Mouse (Mus musculus) Patski (cell line): ENCODE results near the gene Myo1a. TPM values are rescaled to one million over a fixed set of nuclear protein-coding genes. Genes with fewer than 3 reads are reported as not detected.

ENCODE experiments used
- ATAC-seq: fragments of 100-300 bp; one replicate; pipeline ENCODE4 v1.8.0; 2021
- CTCF ChIA-PET: fragments of 350-600 bp; sonication (Branson Sonifier 250); formaldehyde crosslinking; loops from one replicate; lab custom pipeline; 2022; ENCODE audit warnings: inconsistent platforms; lab: Charles Lee
- POLR2A ChIA-PET: fragments of 350-600 bp; sonication (Branson Sonifier 250); formaldehyde crosslinking; loops from one replicate; lab custom pipeline; 2022; ENCODE audit warnings: antibody characterized with exemption, inconsistent platforms; lab: Charles Lee
- DNase-seq: peaks from one replicate; pipeline ENCODE4 v3.0.0-alpha.2; 2011; ENCODE audit warnings: low read depth, low spot score
- H3K27me3 ChIP-seq: fragments of 371-371 bp; one replicate; pipeline ENCODE4 v1.5.1; 2021
- CTCF ChIP-seq: fragments of 100-300 bp; IDR thresholded peaks from one replicate; pipeline ENCODE4 v1.5.1; 2021
- in situ Hi-C: fragments of 300-500 bp; cut with MboI; formaldehyde crosslinking; loops from 3 replicates; pipeline ENCODE4 v1.11.1; 2018; ENCODE audit warnings: low pct_unique_long_range_greater_than_20kb, mixed read lengths
- polyA plus RNA-seq: library from polyadenylated mRNA; unstranded; gene quantifications from one replicate; pipeline ENCODE4 v1.2.3, GENCODE M21; 2021

Myo1a gene
- polyA plus RNA-seq, 1 experiment from 2014 or later, result 0.17 TPM

- DNase-seq, result no peak
- no peak for ATAC-seq
- POLR2A ChIA-PET, result interaction anchor here (1.2 to 1.7 kb wide), 3 partner anchors 9 to 30 kb away, joined by 3 to 6 read pairs (median 4); partner anchors contain the start of gene Stat6
- H3K27me3 ChIP-seq, result no peaks in the 10 kb centered on the region
- CTCF ChIA-PET, result interaction anchor here (1.1 to 2.9 kb wide), 5 partner anchors 9 to 36 kb away, joined by 3 to 18 read pairs (median 6); partner anchors contain the start of gene Stat6
- in situ Hi-C loops, result loop anchor here (25.0 kb wide), 3 partner anchors 384 to 1241 kb away; partner anchors contain the start of genes Bloc1s1, Cd63, Cdk4 and March9
- TF ChIP-seq CTCF, result no peak
These were observed 33.7 kb upstream of the Myo1a start for GRCm38 (mm10) chr10:127671276-127671675.

- in situ Hi-C loops, result loop anchor here (25.0 kb wide), 3 partner anchors 387 to 1238 kb away; partner anchors contain the start of genes Bloc1s1, Cd63, Cdk4 and March9
- ChIA-PET CTCF (interaction anchor here (0.8 to 1.9 kb wide), 4 partner anchors 12 to 42 kb away, joined by 3 to 13 read pairs (median 5); partner anchors contain the start of gene Stat6), POLR2A (no interaction called here)
- no peaks in the 10 kb centered on the region for H3K27me3 ChIP-seq
- TF ChIP-seq CTCF, result no peak
- ATAC-seq, result no peak
- DNase-seq, result no peak
These were observed 30.8 kb upstream of the Myo1a start for GRCm38 (mm10) chr10:127674046-127674655.

- ATAC-seq, result peak; percentile 63
- TF ChIP-seq CTCF, result no peak
These were observed 30.0 kb upstream of the Myo1a start for GRCm38 (mm10) chr10:127674794-127675522.

GRCm38 (mm10) chr10:127675859-127676398, 29.0 kb upstream of the Myo1a start:
- in situ Hi-C loops, result loop anchor here (25.0 kb wide), 1 partner anchor 511 kb away; the partner anchor contains the start of genes Gls2 and Rbms2
- ATAC-seq (no peak), DNase-seq (no peak)
- TF ChIP-seq CTCF, result no peak
- ChIA-PET CTCF (interaction anchor here (1.1 to 1.7 kb wide), 2 partner anchors 15 to 33 kb away, joined by 3 to 5 read pairs; partner anchors contain the start of gene Stat6), POLR2A (interaction anchor here (1.0 to 1.6 kb wide), 3 partner anchors 8 to 43 kb away, joined by 4 to 7 read pairs (median 6); partner anchors contain the start of gene Stat6)
- H3K27me3 ChIP-seq, result no peaks in the 10 kb centered on the region

More at GRCm38 (mm10) chr10:127674794-127675522, 30.0 kb upstream of the Myo1a start:
- DNase-seq, result peak; percentile 64
- ChIA-PET POLR2A (no interaction called here), CTCF (interaction anchor here (0.9 to 1.9 kb wide), 6 partner anchors 13 to 281 kb away, joined by 3 to 13 read pairs (median 4); partner anchors contain the start of gene Stat6)
- H3K27me3 ChIP-seq, result no peaks in the 10 kb centered on the region
- in situ Hi-C loops, result loop anchor here (25.0 kb wide), 4 partner anchors 388 to 1237 kb away; partner anchors contain the start of genes Bloc1s1, Cd63, Cdk4 and Gls2

- in situ Hi-C loops, result loop anchor here (25.0 kb wide), 1 partner anchor 510 kb away; the partner anchor contains the start of genes Gls2 and Rbms2
- ChIA-PET POLR2A (interaction anchor here (1.0 to 1.6 kb wide), 3 partner anchors 9 to 44 kb away, joined by 4 to 7 read pairs (median 6); partner anchors contain the start of gene Stat6), CTCF (interaction anchor here (1.1 to 1.7 kb wide), 2 partner anchors 14 to 34 kb away, joined by 3 to 5 read pairs; partner anchors contain the start of gene Stat6)
- H3K27me3 ChIP-seq, result no peaks in the 10 kb centered on the region
- DNase-seq (peak; percentile 94), ATAC-seq (peak; percentile 75)
- no peak for TF ChIP-seq CTCF
These were observed 28.1 kb upstream of the Myo1a start for GRCm38 (mm10) chr10:127676691-127677548.

GRCm38 (mm10) chr10:127677591-127678336, 27.2 kb upstream of the Myo1a start:
- ATAC-seq (peak; percentile 25), DNase-seq (no peak)
- in situ Hi-C loops, result loop anchor here (25.0 kb wide), 1 partner anchor 510 kb away; the partner anchor contains the start of genes Gls2 and Rbms2
- no peaks in the 10 kb centered on the region for H3K27me3 ChIP-seq
- TF ChIP-seq CTCF, result peak; percentile 97
- POLR2A ChIA-PET, result interaction anchor here (1.6 kb wide), 1 partner anchor 35 kb away, joined by 7 read pairs; the partner anchor contains the start of gene Stat6
- CTCF ChIA-PET, result interaction anchor here (0.8 to 1.7 kb wide), 2 partner anchors 18 to 35 kb away, joined by 3 to 5 read pairs; partner anchors contain the start of gene Stat6

- POLR2A ChIA-PET, result no interaction called here
- TF ChIP-seq CTCF, result no peak
- ATAC-seq (no peak), DNase-seq (no peak)
- CTCF ChIA-PET, result no interaction called here
- no peaks in the 10 kb centered on the region for H3K27me3 ChIP-seq
- in situ Hi-C loops, result loop anchor here (25.0 kb wide), 1 partner anchor 508 kb away; the partner anchor contains the start of genes Gls2 and Rbms2
These were observed 25.8 kb upstream of the Myo1a start for GRCm38 (mm10) chr10:127679208-127679607.

- in situ Hi-C loops, result loop anchor here (25.0 kb wide), 1 partner anchor 507 kb away; the partner anchor contains the start of genes Gls2 and Rbms2
- ChIA-PET POLR2A (no interaction called here), CTCF (no interaction called here)
- ATAC-seq (no peak), DNase-seq (no peak)
- TF ChIP-seq CTCF, result no peak
- H3K27me3 ChIP-seq, result no peaks in the 10 kb centered on the region
These were observed 25.1 kb upstream of the Myo1a start for GRCm38 (mm10) chr10:127679881-127680280.
